Mouse (Mus musculus): ENCODE measurements around the gene Slc24a2. TPM values are rescaled to one million over a fixed set of nuclear protein-coding genes. Genes with fewer than 3 reads are reported as not detected.

Slc24a2 gene
- not detected in 2 replicates for polyA plus RNA-seq (2012; ENCODE audit: insufficient read depth, insufficient read length, low replicate concordance, missing spikeins)

- Histone ChIP-seq H3K4me3 (ENCODE audit: insufficient read depth, low read depth, low read length) (peak within 1 kb of the TSS; percentile 65), H3K27ac (ENCODE audit: insufficient read depth, low read depth, low read length) (no peak within 1 kb of the TSS), H3K4me1 (ENCODE audit: control insufficient read depth, insufficient read depth, low read length) (peaks cover 4% of the 10 kb centered on the region; the same call in 1 of the 2 replicates)
- no peak for TF ChIP-seq POLR2A (IDR thresholded peaks at IDR 0.05; ENCODE audit: insufficient read depth, low read depth, low read length)
- no peak for TF ChIP-seq CTCF (IDR thresholded peaks at IDR 0.05; ENCODE audit: insufficient read depth, low read depth, low read length)
- under 1% methylated on average over 53 of the region's 62 CpGs for WGBS
Observed at GRCm38 (mm10) chr4:87229960-87230551, at the start of gene Slc24a2. Gene Slc24a2 (minus strand): TSS chr4:87230477.

- Histone ChIP-seq H3K4me1 (ENCODE audit: control insufficient read depth, insufficient read depth, low read length) (no peaks in the 10 kb centered on the region), H3K4me3 (ENCODE audit: insufficient read depth, low read depth, low read length) (no peak overlapping the region), H3K27ac (ENCODE audit: insufficient read depth, low read depth, low read length) (no peak overlapping the region)
- no peak for TF ChIP-seq POLR2A (IDR thresholded peaks at IDR 0.05; ENCODE audit: insufficient read depth, low read depth, low read length)
- no peak for TF ChIP-seq CTCF (IDR thresholded peaks at IDR 0.05; ENCODE audit: insufficient read depth, low read depth, low read length)
- WGBS = 66% methylated on average over 1 of the region's 1 CpGs
Observed at GRCm38 (mm10) chr4:87274825-87275224, 44.5 kb upstream of the Slc24a2 start.

- Histone ChIP-seq H3K27ac (ENCODE audit: insufficient read depth, low read depth, low read length) (no peak overlapping the region), H3K4me3 (ENCODE audit: insufficient read depth, low read depth, low read length) (no peak overlapping the region), H3K4me1 (ENCODE audit: control insufficient read depth, insufficient read depth, low read length) (no peaks in the 10 kb centered on the region)
- TF ChIP-seq POLR2A (IDR thresholded peaks at IDR 0.05; ENCODE audit: insufficient read depth, low read depth, low read length) = no peak
- no peak for TF ChIP-seq CTCF (IDR thresholded peaks at IDR 0.05; ENCODE audit: insufficient read depth, low read depth, low read length)
- 54% methylated on average over 2 of the region's 2 CpGs for WGBS
Observed at GRCm38 (mm10) chr4:87274276-87274675, 44.0 kb upstream of the Slc24a2 start.

- Histone ChIP-seq H3K4me3 (ENCODE audit: insufficient read depth, low read depth, low read length) (no peak overlapping the region), H3K4me1 (ENCODE audit: control insufficient read depth, insufficient read depth, low read length) (no peaks in the 10 kb centered on the region), H3K27ac (ENCODE audit: insufficient read depth, low read depth, low read length) (no peak overlapping the region)
- WGBS = 97% methylated on average over 3 of the region's 3 CpGs
- TF ChIP-seq CTCF (IDR thresholded peaks at IDR 0.05; ENCODE audit: insufficient read depth, low read depth, low read length) (no peak), POLR2A (IDR thresholded peaks at IDR 0.05; ENCODE audit: insufficient read depth, low read depth, low read length) (no peak)
Observed at GRCm38 (mm10) chr4:87273476-87273875, 43.2 kb upstream of the Slc24a2 start.

GRCm38 (mm10) chr4:87229224-87229959 lies 885 bp downstream of the Slc24a2 start:
- Histone ChIP-seq H3K4me3 (ENCODE audit: insufficient read depth, low read depth, low read length) (peak overlapping the region; percentile 65), H3K27ac (ENCODE audit: insufficient read depth, low read depth, low read length) (no peak overlapping the region), H3K4me1 (ENCODE audit: control insufficient read depth, insufficient read depth, low read length) (peaks cover 4% of the 10 kb centered on the region; the same call in 1 of the 2 replicates)
- 7% methylated on average over 14 of the region's 14 CpGs for WGBS
- TF ChIP-seq CTCF (IDR thresholded peaks at IDR 0.05; ENCODE audit: insufficient read depth, low read depth, low read length) (no peak), POLR2A (IDR thresholded peaks at IDR 0.05; ENCODE audit: insufficient read depth, low read depth, low read length) (no peak)

- H3K27ac ChIP-seq (ENCODE audit: insufficient read depth, low read depth, low read length) = no peak overlapping the region
- 72% methylated on average over 2 of the region's 2 CpGs for WGBS
- H3K4me1 ChIP-seq (ENCODE audit: control insufficient read depth, insufficient read depth, low read length) = no peaks in the 10 kb centered on the region; the same call in 1 of the 2 replicates
- no peak overlapping the region for H3K4me3 ChIP-seq (ENCODE audit: insufficient read depth, low read depth, low read length)
- TF ChIP-seq CTCF (IDR thresholded peaks at IDR 0.05; ENCODE audit: insufficient read depth, low read depth, low read length) (no peak), POLR2A (IDR thresholded peaks at IDR 0.05; ENCODE audit: insufficient read depth, low read depth, low read length) (no peak)
Observed at GRCm38 (mm10) chr4:87221586-87221985, 8.7 kb downstream of the Slc24a2 start.

- WGBS = 64% methylated on average over 5 of the region's 5 CpGs
- H3K27ac ChIP-seq (ENCODE audit: insufficient read depth, low read depth, low read length) = no peak overlapping the region
Observed at GRCm38 (mm10) chr4:87218196-87218595, 12.1 kb downstream of the Slc24a2 start.

GRCm38 (mm10) chr4:87211344-87211978 lies 18.8 kb downstream of the Slc24a2 start:
- Histone ChIP-seq H3K4me3 (ENCODE audit: insufficient read depth, low read depth, low read length) (no peak overlapping the region), H3K27ac (ENCODE audit: insufficient read depth, low read depth, low read length) (no peak overlapping the region), H3K4me1 (ENCODE audit: control insufficient read depth, insufficient read depth, low read length) (no peaks in the 10 kb centered on the region)
- WGBS = 63% methylated on average over 6 of the region's 6 CpGs
- TF ChIP-seq CTCF (IDR thresholded peaks at IDR 0.05; ENCODE audit: insufficient read depth, low read depth, low read length) (no peak), POLR2A (IDR thresholded peaks at IDR 0.05; ENCODE audit: insufficient read depth, low read depth, low read length) (no peak)

More at GRCm38 (mm10) chr4:87218196-87218595, 12.1 kb downstream of the Slc24a2 start:
- no peak for TF ChIP-seq POLR2A (IDR thresholded peaks at IDR 0.05; ENCODE audit: insufficient read depth, low read depth, low read length)
- TF ChIP-seq CTCF (IDR thresholded peaks at IDR 0.05; ENCODE audit: insufficient read depth, low read depth, low read length) = no peak
- Histone ChIP-seq H3K4me1 (ENCODE audit: control insufficient read depth, insufficient read depth, low read length) (no peaks in the 10 kb centered on the region; the same call in 1 of the 2 replicates), H3K4me3 (ENCODE audit: insufficient read depth, low read depth, low read length) (no peak overlapping the region)

GRCm38 (mm10) chr4:87210533-87210932 lies 19.7 kb downstream of the Slc24a2 start:
- Histone ChIP-seq H3K4me3 (ENCODE audit: insufficient read depth, low read depth, low read length) (no peak overlapping the region), H3K27ac (ENCODE audit: insufficient read depth, low read depth, low read length) (no peak overlapping the region), H3K4me1 (ENCODE audit: control insufficient read depth, insufficient read depth, low read length) (no peaks in the 10 kb centered on the region)
- WGBS = 84% methylated on average over 3 of the region's 3 CpGs
- TF ChIP-seq POLR2A (IDR thresholded peaks at IDR 0.05; ENCODE audit: insufficient read depth, low read depth, low read length) (no peak), CTCF (IDR thresholded peaks at IDR 0.05; ENCODE audit: insufficient read depth, low read depth, low read length) (no peak)
